Comparison of ENCODE assay signal across 16 mouse cellular contexts in genomic region chr1:22645257-22645656, GRCm38 (mm10).
"Had no signal": no experiment of that assay in that cellular context is flagged by ENCODE, and none has a peak within 500 bp of the region (broad histone marks: within the 10 kb centered on the region; RNA-seq: fewer than 3 reads in every experiment).

No protein-coding gene starts in this region.

- H3K27me3 ChIP-seq: lung, embryonic 15.5 days; megakaryocyte, embryonic 14.5 days; midbrain, embryonic 13.5 days; midbrain, embryonic 15.5 days; neural tube, embryonic 12.5 days had no signal

- H3K4me2 ChIP-seq: lung, embryonic 15.5 days; midbrain, embryonic 11.5 days; midbrain, embryonic 13.5 days; midbrain, embryonic 15.5 days; neural tube, embryonic 12.5 days had no signal

- H3K4me1 ChIP-seq: megakaryocyte, embryonic 14.5 days; neural tube, embryonic 12.5 days had no signal

- H3K9me3 ChIP-seq: lung, embryonic 15.5 days; megakaryocyte, embryonic 14.5 days; midbrain, embryonic 13.5 days; midbrain, embryonic 15.5 days; neural tube, embryonic 12.5 days had no signal

- H3K4me3 ChIP-seq: lung, embryonic 15.5 days; megakaryocyte, embryonic 14.5 days; midbrain, embryonic 13.5 days; midbrain, embryonic 15.5 days; neural tube, embryonic 12.5 days had no signal

- ATAC-seq: midbrain, embryonic 13.5 days; midbrain, embryonic 15.5 days had no signal

- H3K9ac ChIP-seq: lung, embryonic 15.5 days; midbrain, embryonic 13.5 days; midbrain, embryonic 15.5 days; neural tube, embryonic 12.5 days had no signal

- H3K27ac ChIP-seq: lung, embryonic 15.5 days; macrophage; midbrain, embryonic 13.5 days; midbrain, embryonic 15.5 days; neural tube, embryonic 12.5 days had no signal

- H3K36me3 ChIP-seq: lung, embryonic 15.5 days; midbrain, embryonic 13.5 days; midbrain, embryonic 15.5 days; neural tube, embryonic 12.5 days had no signal

- DNase-seq: lung, adult 2 months; lung, postnatal 10 days; lung, postnatal 36 days; right cerebral cortex, postnatal 25 days; right cerebral cortex, postnatal 4 days; spleen, adult 18-20 months; thymus, adult 2 months; thymus, postnatal 25 days; thymus, postnatal 4 days had no signal
